Mouse (Mus musculus) heart, postnatal 4 days (tissue): ENCODE measurements at regions not wholly inside any gene's neighbourhood (a gene's known extent, or its start where the extent isn't known, plus 50 kb on each side); places are given as distances from the start of the nearest gene placed in this dataset.

Source experiments
- DNase-seq: peaks from one replicate; pipeline ENCODE4 v3.0.0; 2021

GRCm38 (mm10) chr2:61084835-61085234 is 121.8 kb upstream of the Rbms1 start:
- DNase-seq = no peak

GRCm38 (mm10) chr2:61083100-61083499 is 120.1 kb upstream of the Rbms1 start:
- no peak for DNase-seq

DNA sequence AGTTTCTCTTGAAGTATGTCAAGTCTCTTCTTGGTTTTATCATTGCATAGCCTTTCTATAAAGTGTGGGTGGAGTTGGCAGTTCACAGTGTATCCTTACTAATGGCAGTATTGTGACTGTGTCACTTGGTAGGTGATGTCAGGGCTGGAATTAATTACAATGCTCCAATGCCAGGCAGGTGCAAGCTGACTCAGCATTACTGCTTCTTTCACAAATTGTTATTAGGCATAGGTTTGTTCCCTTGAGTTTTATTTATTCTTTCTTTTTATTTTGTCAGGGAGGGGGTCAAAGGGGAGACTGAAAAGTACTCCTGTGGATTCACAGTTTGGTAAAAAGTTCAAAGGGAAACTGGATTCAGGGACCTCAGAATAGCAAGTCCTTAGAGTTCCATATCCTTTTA is 119.6 kb upstream of the Rbms1 start:
- no peak for DNase-seq

GRCm38 (mm10) chr2:61080006-61080405 is 117.0 kb upstream of the Rbms1 start:
- DNase-seq = no peak

DNA sequence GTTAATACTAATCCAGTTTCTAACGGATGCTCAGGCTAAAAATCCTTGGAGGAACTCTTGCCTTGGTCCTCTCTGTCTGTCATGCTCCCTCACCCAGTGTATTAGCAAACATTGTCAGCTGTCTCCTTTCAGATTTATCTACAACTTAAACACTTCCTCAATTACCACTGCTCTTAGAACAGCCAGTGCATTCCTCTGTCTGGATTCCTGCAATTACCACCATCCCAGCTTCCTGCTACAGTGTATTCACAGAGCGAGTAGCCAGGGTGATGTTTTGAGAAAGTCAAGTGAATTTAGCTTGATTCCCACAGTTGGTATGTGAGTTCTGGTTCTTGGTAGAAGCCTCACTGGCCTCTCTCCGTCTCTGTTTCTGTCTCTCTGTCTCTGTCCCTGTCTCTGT is 108.0 kb upstream of the Rbms1 start:
- no peak for DNase-seq

- no peak for DNase-seq
Measured at GRCm38 (mm10) chr2:61067877-61068276, 104.9 kb upstream of the Rbms1 start.

GRCm38 (mm10) chr2:61062125-61062524 is 99.1 kb upstream of the Rbms1 start:
- DNase-seq = peak; percentile 37

GRCm38 (mm10) chr2:61060906-61061305 is 97.9 kb upstream of the Rbms1 start:
- no peak for DNase-seq

GRCm38 (mm10) chr2:61058545-61059235 is 95.7 kb upstream of the Rbms1 start:
- peak; percentile 40 for DNase-seq

DNA sequence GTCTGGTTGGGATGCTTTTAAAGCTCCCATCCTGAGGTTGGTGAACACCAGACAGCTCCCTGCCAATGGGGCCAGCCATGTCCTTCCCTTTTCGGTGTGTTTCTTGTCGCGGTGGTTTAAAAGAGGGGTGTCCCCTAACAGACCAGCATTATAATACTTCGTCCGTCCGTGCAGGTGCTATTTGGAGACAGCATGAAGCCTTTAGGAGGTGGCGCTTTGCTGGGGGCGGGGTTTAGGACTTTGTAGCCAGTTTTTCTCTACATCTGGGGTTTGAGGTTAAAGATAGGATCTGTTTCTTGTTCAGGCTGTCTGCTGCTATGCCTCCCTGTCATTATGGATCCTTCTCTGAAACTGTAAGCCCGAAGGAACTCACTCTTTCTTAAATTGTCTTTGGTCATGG is 89.3 kb upstream of the Rbms1 start:
- no peak for DNase-seq

DNA sequence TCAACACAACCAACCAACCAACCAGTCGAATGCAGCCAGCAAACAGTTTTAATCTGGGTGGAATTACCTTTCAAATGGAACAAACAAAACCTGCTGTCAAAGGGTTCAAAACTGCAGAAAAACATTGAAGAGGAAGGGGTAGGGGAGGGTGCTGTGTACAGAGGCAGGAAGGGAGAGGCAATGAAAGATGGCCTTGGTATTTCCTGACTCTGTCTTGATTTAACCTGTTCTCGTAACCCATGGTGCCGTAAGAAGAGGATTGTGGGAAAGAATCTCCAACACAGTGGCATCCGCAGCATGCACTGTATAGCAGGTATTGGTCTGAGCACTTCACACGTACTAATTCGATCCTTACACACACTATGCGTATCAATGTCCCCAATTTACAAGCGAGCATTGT is 88.8 kb upstream of the Rbms1 start:
- no peak for DNase-seq

DNA sequence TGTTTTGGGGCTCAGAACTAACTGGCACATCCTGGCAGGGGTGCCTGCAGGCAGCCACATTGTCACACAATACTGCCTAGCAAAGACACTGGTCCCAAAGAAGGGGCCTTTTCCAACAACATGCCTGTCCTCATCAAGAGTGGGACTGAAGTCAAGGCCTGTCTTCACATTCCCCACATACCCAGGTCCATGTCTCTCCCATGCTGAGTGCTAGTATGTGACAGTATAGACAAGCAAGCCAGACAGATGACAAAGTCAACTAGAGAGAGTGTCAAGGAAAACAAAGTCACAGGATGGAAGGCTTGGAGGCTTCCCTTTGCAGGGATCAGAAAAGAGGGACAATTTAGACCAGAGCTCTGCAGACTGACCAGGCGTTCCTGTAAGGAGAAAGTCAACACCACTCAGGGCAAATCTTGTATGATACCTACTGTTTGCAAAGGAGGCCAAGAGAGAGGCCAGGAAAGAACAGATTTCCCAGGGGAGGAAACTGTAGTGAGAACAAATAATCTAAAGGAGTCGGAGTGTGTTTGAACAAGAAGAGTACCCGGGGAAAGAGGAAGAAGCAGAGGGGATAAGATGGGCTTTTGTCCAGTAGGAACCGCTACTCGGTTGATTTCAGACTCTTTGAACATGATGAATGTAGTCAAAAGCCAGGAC is 83.2 kb upstream of the Rbms1 start:
- DNase-seq = no peak

- DNase-seq = peak; percentile 13
Measured at GRCm38 (mm10) chr2:61045467-61045866, 82.5 kb upstream of the Rbms1 start.

DNA sequence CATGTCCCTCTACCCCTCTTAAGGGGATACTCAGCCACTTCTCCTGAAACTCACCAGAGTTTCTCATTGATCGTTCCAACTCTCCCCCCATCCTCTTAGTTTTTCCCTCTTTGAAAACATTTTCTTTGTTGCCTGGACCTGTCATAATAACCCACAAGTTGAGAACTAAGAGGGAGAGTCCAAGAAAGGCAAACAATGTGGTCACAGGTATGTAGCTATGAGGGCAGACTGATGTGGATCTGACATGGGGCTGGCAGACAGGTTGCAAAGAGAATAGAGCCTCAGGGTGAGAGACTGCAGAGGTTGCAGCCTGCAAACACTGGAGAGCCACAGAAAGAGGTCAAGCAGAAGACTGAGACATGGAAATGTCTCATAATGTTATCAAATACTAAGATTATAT is 69.9 kb upstream of the Rbms1 start:
- DNase-seq = no peak

DNA sequence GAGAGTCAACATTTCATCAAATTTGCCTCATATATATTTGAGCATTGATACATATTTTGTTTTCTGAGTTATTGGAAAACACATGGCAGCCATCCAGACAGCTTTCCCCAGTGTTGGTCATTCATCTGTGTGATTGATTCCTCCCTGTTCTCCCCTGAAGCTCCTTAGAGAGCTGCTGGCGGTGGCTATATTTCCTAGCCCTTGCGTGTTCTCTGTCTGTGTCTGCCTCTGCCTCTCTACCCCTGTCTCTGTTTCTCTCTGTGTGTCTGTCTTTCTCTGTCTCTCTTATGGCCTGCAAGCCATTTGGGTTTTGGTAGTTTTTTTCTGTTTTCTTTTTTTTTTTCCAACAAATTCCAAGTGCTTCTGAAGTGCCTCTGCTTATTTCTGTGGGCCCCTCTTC is 66.7 kb upstream of the Rbms1 start:
- no peak for DNase-seq

- no peak for DNase-seq
Measured at GRCm38 (mm10) chr2:61028578-61028977, 65.6 kb upstream of the Rbms1 start.

GRCm38 (mm10) chr2:61027686-61028085 is 64.7 kb upstream of the Rbms1 start:
- no peak for DNase-seq

GRCm38 (mm10) chr2:61022411-61022810 is 59.4 kb upstream of the Rbms1 start:
- DNase-seq = no peak

DNA sequence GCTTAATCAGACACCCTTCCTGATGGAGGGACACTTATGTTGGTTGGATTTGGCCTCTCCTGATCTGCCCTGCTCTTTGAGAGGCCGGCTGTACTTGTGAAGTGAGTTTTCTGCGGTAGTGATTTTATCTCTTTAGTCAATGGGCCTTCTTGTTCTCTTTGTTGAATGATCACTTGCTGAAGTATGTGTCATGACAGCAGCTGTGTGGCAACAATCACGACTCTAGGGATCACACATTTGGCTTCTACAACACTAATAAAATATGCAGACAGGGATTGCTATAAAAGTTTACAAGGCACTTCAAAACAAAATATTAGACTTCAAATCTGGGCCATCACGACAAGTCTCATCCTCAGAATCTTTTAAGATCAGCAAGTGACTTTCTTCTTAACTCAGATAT is 57.8 kb upstream of the Rbms1 start:
- DNase-seq = no peak

GRCm38 (mm10) chr2:61013006-61013405 is 50.0 kb upstream of the Rbms1 start:
- DNase-seq = peak; percentile 8
